Mouse (Mus musculus): ENCODE measurements at regions not wholly inside any gene's neighbourhood (a gene's known extent, or its start where the extent isn't known, plus 50 kb on each side); places are given as distances from the start of the nearest gene placed in this dataset.

GRCm38 (mm10) chr6:143535726-143536125 is 368.7 kb downstream of the Etnk1 start:
- POLR2A ChIA-PET: no interaction called here
- TF ChIP-seq CTCF (IDR thresholded peaks at IDR 0.05): no peak
- no peaks in the 10 kb centered on the region for H3K27me3 ChIP-seq
- DNase-seq (ENCODE audit: low read depth, low spot score) (no peak), ATAC-seq (no peak)
- CTCF ChIA-PET: no interaction called here
- in situ Hi-C loops (cut with MboI; ENCODE audit: low pct_unique_long_range_greater_than_20kb): no loop called here

- ChIA-PET POLR2A (no interaction called here), CTCF (no interaction called here)
- TF ChIP-seq CTCF (IDR thresholded peaks at IDR 0.05): no peak
- no peaks in the 10 kb centered on the region for H3K27me3 ChIP-seq
- no peak for ATAC-seq
- in situ Hi-C loops (cut with MboI; ENCODE audit: low pct_unique_long_range_greater_than_20kb): no loop called here
- DNase-seq (ENCODE audit: low read depth, low spot score): no peak
Measured at GRCm38 (mm10) chr6:143536525-143537293, 369.7 kb downstream of the Etnk1 start.

- no peak for DNase-seq (ENCODE audit: low read depth, low spot score)
- ChIA-PET POLR2A (interaction anchor here (0.7 kb wide), 1 partner anchor 325 kb away, joined by 4 read pairs; no protein-coding TSS in a partner anchor), CTCF (no interaction called here)
Measured at GRCm38 (mm10) chr6:143547406-143547903, 380.4 kb downstream of the Etnk1 start.

GRCm38 (mm10) chr6:143554946-143555345 is 387.9 kb downstream of the Etnk1 start:
- in situ Hi-C loops (cut with MboI; ENCODE audit: low pct_unique_long_range_greater_than_20kb): no loop called here
- no peak for ATAC-seq
- DNase-seq (ENCODE audit: low read depth, low spot score): no peak
- no peaks in the 10 kb centered on the region for H3K27me3 ChIP-seq
- POLR2A ChIA-PET: no interaction called here
- no peak for TF ChIP-seq CTCF (IDR thresholded peaks at IDR 0.05)
- CTCF ChIA-PET: no interaction called here

More at GRCm38 (mm10) chr6:143547406-143547903, 380.4 kb downstream of the Etnk1 start:
- H3K27me3 ChIP-seq: no peaks in the 10 kb centered on the region
- no peak for ATAC-seq
- no peak for TF ChIP-seq CTCF (IDR thresholded peaks at IDR 0.05)
- in situ Hi-C loops (cut with MboI; ENCODE audit: low pct_unique_long_range_greater_than_20kb): no loop called here

GRCm38 (mm10) chr6:143558046-143558884 is 391.2 kb downstream of the Etnk1 start:
- ATAC-seq (no peak), DNase-seq (ENCODE audit: low read depth, low spot score) (no peak)
- TF ChIP-seq CTCF (IDR thresholded peaks at IDR 0.05): no peak
- POLR2A ChIA-PET: no interaction called here
- no peaks in the 10 kb centered on the region for H3K27me3 ChIP-seq
- CTCF ChIA-PET: interaction anchor here (1.4 kb wide), 1 partner anchor 12 kb away, joined by 4 read pairs; no protein-coding TSS in a partner anchor
- in situ Hi-C loops (cut with MboI; ENCODE audit: low pct_unique_long_range_greater_than_20kb): no loop called here

- H3K27me3 ChIP-seq: no peaks in the 10 kb centered on the region
- no peak for DNase-seq (ENCODE audit: low read depth, low spot score)
- no peak for TF ChIP-seq CTCF (IDR thresholded peaks at IDR 0.05)
- in situ Hi-C loops (cut with MboI; ENCODE audit: low pct_unique_long_range_greater_than_20kb): no loop called here
- CTCF ChIA-PET: no interaction called here
- POLR2A ChIA-PET: no interaction called here
- ATAC-seq: no peak
Measured at GRCm38 (mm10) chr6:143559316-143559715, 392.3 kb downstream of the Etnk1 start.

GRCm38 (mm10) chr6:143561316-143562088 is 394.5 kb downstream of the Etnk1 start:
- ATAC-seq (no peak), DNase-seq (ENCODE audit: low read depth, low spot score) (no peak)
- no peak for TF ChIP-seq CTCF (IDR thresholded peaks at IDR 0.05)

GRCm38 (mm10) chr6:143571356-143572115 is 404.5 kb downstream of the Etnk1 start:
- in situ Hi-C loops (cut with MboI; ENCODE audit: low pct_unique_long_range_greater_than_20kb): no loop called here
- TF ChIP-seq CTCF (IDR thresholded peaks at IDR 0.05): no peak
- ATAC-seq: no peak
- DNase-seq (ENCODE audit: low read depth, low spot score): no peak
- H3K27me3 ChIP-seq: no peaks in the 10 kb centered on the region
- ChIA-PET CTCF (no interaction called here), POLR2A (no interaction called here)

More at GRCm38 (mm10) chr6:143561316-143562088, 394.5 kb downstream of the Etnk1 start:
- in situ Hi-C loops (cut with MboI; ENCODE audit: low pct_unique_long_range_greater_than_20kb): no loop called here
- ChIA-PET POLR2A (no interaction called here), CTCF (no interaction called here)
- H3K27me3 ChIP-seq: no peaks in the 10 kb centered on the region

- ATAC-seq: no peak
- CTCF ChIA-PET: no interaction called here
- POLR2A ChIA-PET: no interaction called here
- no peaks in the 10 kb centered on the region for H3K27me3 ChIP-seq
- TF ChIP-seq CTCF (IDR thresholded peaks at IDR 0.05): no peak
- in situ Hi-C loops (cut with MboI; ENCODE audit: low pct_unique_long_range_greater_than_20kb): no loop called here
- no peak for DNase-seq (ENCODE audit: low read depth, low spot score)
Measured at GRCm38 (mm10) chr6:143579223-143579622, 412.2 kb downstream of the Etnk1 start.

- no peak for DNase-seq (ENCODE audit: low read depth, low spot score)
- in situ Hi-C loops (cut with MboI; ENCODE audit: low pct_unique_long_range_greater_than_20kb): no loop called here
- no peak for ATAC-seq
- POLR2A ChIA-PET: no interaction called here
- CTCF ChIA-PET: no interaction called here
- no peak for TF ChIP-seq CTCF (IDR thresholded peaks at IDR 0.05)
- H3K27me3 ChIP-seq: peaks cover 5% of the 10 kb centered on the region
Measured at GRCm38 (mm10) chr6:143589666-143590065, 422.6 kb downstream of the Etnk1 start.
